Mouse (Mus musculus): ENCODE results near the gene Ddx6. TPM values are rescaled to one million over a fixed set of nuclear protein-coding genes. Genes with fewer than 3 reads are reported as not detected.
A peak's percentile ranks its signal among the peaks of the same experiment; 100 is the strongest.

The Ddx6 gene
- polyA plus RNA-seq, 1 experiment from 2014 or later, result 15.2 TPM

DNA sequence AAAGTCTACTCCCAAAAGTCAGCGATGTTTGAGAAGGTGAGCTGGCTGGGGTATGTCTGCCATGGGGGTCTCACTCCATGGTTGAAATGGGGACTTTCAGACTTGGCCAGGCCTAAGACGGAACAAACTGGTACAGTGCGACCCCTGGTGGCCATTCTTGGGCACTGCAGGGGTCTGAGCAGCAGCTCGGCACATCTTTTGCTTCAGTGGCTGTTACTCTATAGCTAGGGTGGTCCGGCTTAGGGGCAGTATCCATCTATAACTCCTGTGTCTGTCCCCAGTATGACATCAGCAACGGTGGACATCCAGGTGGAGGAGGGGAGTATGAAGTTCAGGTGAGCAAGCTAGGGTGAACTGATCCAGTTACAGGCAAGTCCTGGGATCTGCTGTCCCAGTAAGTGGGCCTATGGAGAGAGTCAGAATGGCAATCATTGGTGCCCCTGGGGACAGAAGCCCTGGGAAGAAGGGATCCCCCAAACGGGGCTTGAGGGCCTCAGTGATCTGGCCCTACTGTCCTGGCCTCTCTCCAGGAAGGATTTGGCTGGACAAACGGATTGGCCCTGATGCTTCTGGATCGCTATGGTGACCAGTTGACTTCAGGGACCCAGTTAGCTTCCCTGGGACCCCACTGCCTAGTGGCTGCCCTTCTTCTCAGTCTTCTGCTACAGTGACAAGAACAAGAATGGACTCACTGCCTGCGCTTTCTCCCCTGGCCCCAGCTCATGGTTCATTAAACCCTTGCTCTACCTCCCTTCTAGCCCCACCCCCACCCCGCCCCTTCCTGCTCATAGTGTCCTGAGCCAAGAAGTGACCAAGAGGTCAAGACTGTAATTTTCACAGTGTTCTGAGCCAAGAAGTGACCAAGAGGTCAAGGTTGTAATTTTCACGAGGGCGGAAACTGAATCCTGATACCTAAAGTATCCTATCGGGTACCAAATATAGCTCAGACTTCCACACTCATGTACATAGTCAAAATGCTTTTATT is 80.9 kb downstream of the Ddx6 start:
- Histone ChIP-seq H3K4me3 (ENCODE audit: low read length) (no peak overlapping the region), H3K27ac (ENCODE audit: low read length) (no peak overlapping the region), H3K9ac (ENCODE audit: low read length) (no peak overlapping the region), H3K4me1 (replicated peaks; ENCODE audit: control insufficient read depth, insufficient read depth, low read length) (peaks cover 5% of the 10 kb centered on the region; the same call in 1 of the 2 replicates), H3K27me3 (ENCODE audit: control insufficient read depth, insufficient read depth, low read depth, low read length) (no peaks in the 10 kb centered on the region), H3K4me2 (ENCODE audit: low read depth, low read length) (no peak overlapping the region), H3K9me3 (ENCODE audit: control insufficient read depth, low read length) (no peaks in the 10 kb centered on the region), H3K36me3 (ENCODE audit: control insufficient read depth, insufficient read depth, low read length) (peaks cover 7% of the 10 kb centered on the region; the same call in 1 of the 2 replicates)
- WGBS, result 34% methylated on average over 14 of the region's 14 CpGs
- ATAC-seq (ENCODE audit: low read depth), result peak; percentile 63

GRCm38 (mm10) chr9:44686638-44687037 is 81.9 kb downstream of the Ddx6 start:
- no peak for ATAC-seq (ENCODE audit: low read depth)
- 74% methylated on average over 5 of the region's 5 CpGs for WGBS
- peaks cover 7% of the 10 kb centered on the region; the same call in 1 of the 2 replicates for H3K36me3 ChIP-seq (ENCODE audit: control insufficient read depth, insufficient read depth, low read length)
- no peaks in the 10 kb centered on the region for H3K27me3 ChIP-seq (ENCODE audit: control insufficient read depth, insufficient read depth, low read depth, low read length)
- no peaks in the 10 kb centered on the region for H3K9me3 ChIP-seq (ENCODE audit: control insufficient read depth, low read length)
- no peak overlapping the region for H3K9ac ChIP-seq (ENCODE audit: low read length)
- no peak overlapping the region for H3K4me2 ChIP-seq (ENCODE audit: low read depth, low read length)
- H3K4me1 ChIP-seq (replicated peaks; ENCODE audit: control insufficient read depth, insufficient read depth, low read length), result peaks cover 7% of the 10 kb centered on the region; the same call in 1 of the 2 replicates
- H3K27ac ChIP-seq (ENCODE audit: low read length), result no peak overlapping the region
- no peak overlapping the region for H3K4me3 ChIP-seq (ENCODE audit: low read length)

- Histone ChIP-seq H3K36me3 (ENCODE audit: control insufficient read depth, insufficient read depth, low read length) (peaks cover 8% of the 10 kb centered on the region; the same call in 1 of the 2 replicates), H3K27me3 (ENCODE audit: control insufficient read depth, insufficient read depth, low read depth, low read length) (no peaks in the 10 kb centered on the region), H3K27ac (ENCODE audit: low read length) (no peak overlapping the region), H3K9ac (ENCODE audit: low read length) (no peak overlapping the region), H3K4me2 (ENCODE audit: low read depth, low read length) (no peak overlapping the region), H3K4me3 (ENCODE audit: low read length) (no peak overlapping the region), H3K4me1 (replicated peaks; ENCODE audit: control insufficient read depth, insufficient read depth, low read length) (peaks cover 7% of the 10 kb centered on the region; the same call in 1 of the 2 replicates), H3K9me3 (ENCODE audit: control insufficient read depth, low read length) (no peaks in the 10 kb centered on the region)
- WGBS, result 79% methylated on average over 9 of the region's 9 CpGs
- no peak for ATAC-seq (ENCODE audit: low read depth)
Measured at GRCm38 (mm10) chr9:44688013-44688412, 83.3 kb downstream of the Ddx6 start.

Other genes starting within 250 kb of the Ddx6 start
- gene Vps11, start 243.2 kb upstream of the Ddx6 start, polyA plus RNA-seq (2015; fragmentation: Nextera tagmentation; extraction: Ambion mirVana), result 31.4 and 32.8 TPM in 2 replicates
- 38.2 and 42.0 TPM in 2 replicates for gene Hyou1, start 225.4 kb upstream of the Ddx6 start, polyA plus RNA-seq (2015; fragmentation: Nextera tagmentation; extraction: Ambion mirVana)
- gene Slc37a4, start 208.0 kb upstream of the Ddx6 start, polyA plus RNA-seq (2015; fragmentation: Nextera tagmentation; extraction: Ambion mirVana), result 19.9 and 21.9 TPM in 2 replicates
- 1,846 and 1,855 TPM in 2 replicates for gene Rps25, start 197.8 kb upstream of the Ddx6 start, polyA plus RNA-seq (2015; fragmentation: Nextera tagmentation; extraction: Ambion mirVana)
- gene Trappc4, start 197.3 kb upstream of the Ddx6 start, polyA plus RNA-seq (2015; fragmentation: Nextera tagmentation; extraction: Ambion mirVana), result 131 and 135 TPM in 2 replicates
- 32.5 TPM in 2 replicates for gene Ccdc84, start 186.3 kb upstream of the Ddx6 start, polyA plus RNA-seq (2015; fragmentation: Nextera tagmentation; extraction: Ambion mirVana)
- gene Foxr1, start 163.8 kb upstream of the Ddx6 start, polyA plus RNA-seq (2015; fragmentation: Nextera tagmentation; extraction: Ambion mirVana), result not detected in 2 replicates
- gene Upk2, start 149.9 kb upstream of the Ddx6 start, polyA plus RNA-seq (2015; fragmentation: Nextera tagmentation; extraction: Ambion mirVana), result 1.8 and 2.0 TPM in 2 replicates
- 14.1 and 16.1 TPM in 2 replicates for gene Bcl9l, start 122.1 kb upstream of the Ddx6 start, polyA plus RNA-seq (2015; fragmentation: Nextera tagmentation; extraction: Ambion mirVana)
- 0.08 and 0.29 TPM in 2 replicates for gene Cxcr5, start 43.0 kb upstream of the Ddx6 start, polyA plus RNA-seq (2015; fragmentation: Nextera tagmentation; extraction: Ambion mirVana)
- not detected in 2 replicates for gene Treh, start 68.3 kb downstream of the Ddx6 start, polyA plus RNA-seq (2015; fragmentation: Nextera tagmentation; extraction: Ambion mirVana)
- 26.4 and 28.1 TPM in 2 replicates for gene Phldb1, start 130.3 kb downstream of the Ddx6 start, polyA plus RNA-seq (2015; fragmentation: Nextera tagmentation; extraction: Ambion mirVana)
- gene Arcn1, start 163.0 kb downstream of the Ddx6 start, polyA plus RNA-seq (2015; fragmentation: Nextera tagmentation; extraction: Ambion mirVana), result 190 and 201 TPM in 2 replicates
- gene Ift46, start 163.0 kb downstream of the Ddx6 start, polyA plus RNA-seq (2015; fragmentation: Nextera tagmentation; extraction: Ambion mirVana), result 99.1 and 112 TPM in 2 replicates
- gene Tmem25, start 194.4 kb downstream of the Ddx6 start, polyA plus RNA-seq (2015; fragmentation: Nextera tagmentation; extraction: Ambion mirVana), result 0.89 and 1.2 TPM in 2 replicates
- 0.84 and 3.5 TPM in 2 replicates for gene Ttc36, start 198.2 kb downstream of the Ddx6 start, polyA plus RNA-seq (2015; fragmentation: Nextera tagmentation; extraction: Ambion mirVana)